Mouse (Mus musculus) limb, embryonic 14.5 days (tissue): ENCODE measurements around the gene Rbck1. TPM values are rescaled to one million over a fixed set of nuclear protein-coding genes. Genes with fewer than 3 reads are reported as not detected.

Source experiments
- ATAC-seq: fragments of 200-750 bp; cut with Nextera tagmentation; 2 replicates; pipeline ENCODE4 v1.8.0; 2017; ENCODE audit warnings: low read depth, moderate number of reproducible peaks, moderate TSS enrichment; ENCODE audit not compliant: low FRiP score
- DNase-seq: peaks from one replicate; pipeline ENCODE4 v3.0.0-alpha.2; 2015; ENCODE audit warnings: low spot score
- H3K27ac ChIP-seq: fragments of 300-500 bp; sonication (generic); replicated peaks from 2 replicates; pipeline ENCODE4 v1.5.1; 2014; ENCODE audit warnings: low read depth, mild to moderate bottlenecking, low read length, moderate library complexity, mixed read lengths
- H3K27me3 ChIP-seq: fragments of 300-500 bp; sonication (generic); 2 replicates; pipeline ENCODE4 v1.6.1; 2014; ENCODE audit warnings: low read length, mixed read lengths; ENCODE audit not compliant: control insufficient read depth, insufficient read depth
- H3K36me3 ChIP-seq: fragments of 300-500 bp; sonication (generic); 2 replicates; pipeline ENCODE4 v1.6.1; 2014; ENCODE audit warnings: mild to moderate bottlenecking, low read length, moderate library complexity, mixed read lengths; ENCODE audit not compliant: control insufficient read depth, insufficient read depth
- H3K4me1 ChIP-seq: fragments of 300-500 bp; sonication (generic); 2 replicates; pipeline ENCODE4 v1.6.1; 2014; ENCODE audit warnings: antibody characterized with exemption, low read length, mixed read lengths; ENCODE audit not compliant: control insufficient read depth, insufficient read depth
- H3K4me2 ChIP-seq: fragments of 300-500 bp; sonication (generic); replicated peaks from 2 replicates; pipeline ENCODE4 v1.6.1; 2014; ENCODE audit warnings: low read depth, mild to moderate bottlenecking, low read length, moderate library complexity; ENCODE audit not compliant: severe bottlenecking
- H3K4me3 ChIP-seq: fragments of 300-500 bp; sonication (generic); replicated peaks from 2 replicates; pipeline ENCODE4 v1.5.1; 2014; ENCODE audit warnings: low read length
- H3K9ac ChIP-seq: fragments of 300-500 bp; sonication (generic); 2 replicates; pipeline ENCODE4 v1.6.1; 2014; ENCODE audit warnings: mild to moderate bottlenecking, low read depth, low read length, moderate library complexity; ENCODE audit not compliant: severe bottlenecking
- H3K9me3 ChIP-seq: fragments of 300-500 bp; sonication (generic); 2 replicates; pipeline ENCODE4 v1.6.1; 2016; ENCODE audit warnings: low read length; ENCODE audit not compliant: control insufficient read depth
- POLR2A ChIP-seq: fragments of 200-500 bp; IDR thresholded peaks from 2 replicates; pipeline ENCODE4 v1.8.0; 2012; ENCODE audit warnings: inconsistent platforms, mild to moderate bottlenecking, moderate library complexity, borderline replicate concordance; ENCODE audit not compliant: insufficient read depth, insufficient read length; ENCODE audit errors: extremely low read depth
- WGBS: fragments of 180-500 bp; shearing (Covaris S2); extraction: QIAGEN DNeasy Blood & Tissue Kit; methylation state at CpG from one replicate; pipeline ENCODE4 v1.1.7; 2014; 5-methylcytosine and 5-hydroxymethylcytosine counted together
- polyA plus RNA-seq, 2 experiments: library from polyadenylated mRNA; depleted of rRNA in 1 of 2; stranded (reverse) in 1 of 2; unstranded in 1 of 2; fragments of >200 nt; fragmentation: Nextera tagmentation in 1 of 2; extraction: Ambion mirVana in 1 of 2; gene quantifications; 2 replicates each; pipeline versions ENCODE4 v1.2.1 to v1.2.3; 2012 to 2014

Gene Rbck1
- polyA plus RNA-seq, 2 experiments: 89.5 to 219 TPM

- no peak for TF ChIP-seq POLR2A
- Histone ChIP-seq H3K9ac (no peak overlapping the region), H3K27ac (no peak overlapping the region), H3K4me2 (no peak overlapping the region), H3K36me3 (no peaks in the 10 kb centered on the region), H3K27me3 (no peaks in the 10 kb centered on the region), H3K4me1 (peaks cover 7% of the 10 kb centered on the region; the same call in 1 of the 2 replicates), H3K9me3 (no peaks in the 10 kb centered on the region), H3K4me3 (no peak overlapping the region)
- no peak for ATAC-seq
- 77% methylated on average over 7 of the region's 7 CpGs for WGBS
- DNase-seq: no peak
Observed at GRCm38 (mm10) chr2:152372104-152372503, 39.7 kb upstream of the Rbck1 start.

GRCm38 (mm10) chr2:152368532-152369140, 36.2 kb upstream of the Rbck1 start:
- ATAC-seq (no peak), DNase-seq (peak; percentile 55)
- Histone ChIP-seq H3K4me1 (no peaks in the 10 kb centered on the region; the same call in 1 of the 2 replicates), H3K27me3 (no peaks in the 10 kb centered on the region), H3K9me3 (no peaks in the 10 kb centered on the region), H3K27ac (no peak overlapping the region), H3K36me3 (no peaks in the 10 kb centered on the region), H3K4me2 (no peak overlapping the region), H3K4me3 (no peak overlapping the region), H3K9ac (no peak overlapping the region)
- TF ChIP-seq POLR2A: no peak
- 29% methylated on average over 14 of the region's 14 CpGs for WGBS

GRCm38 (mm10) chr2:152367917-152368316, 35.5 kb upstream of the Rbck1 start:
- no peaks in the 10 kb centered on the region for H3K9me3 ChIP-seq
- no peak overlapping the region for H3K4me2 ChIP-seq
- DNase-seq (no peak), ATAC-seq (no peak)
- H3K36me3 ChIP-seq: no peaks in the 10 kb centered on the region
- H3K4me3 ChIP-seq: no peak overlapping the region
- H3K27ac ChIP-seq: no peak overlapping the region
- WGBS: 78% methylated on average over 5 of the region's 5 CpGs
- H3K9ac ChIP-seq: no peak overlapping the region
- no peak for TF ChIP-seq POLR2A
- no peaks in the 10 kb centered on the region for H3K27me3 ChIP-seq
- no peaks in the 10 kb centered on the region; the same call in 1 of the 2 replicates for H3K4me1 ChIP-seq

GRCm38 (mm10) chr2:152363245-152364147, 31.0 kb upstream of the Rbck1 start:
- Histone ChIP-seq H3K9ac (no peak overlapping the region), H3K4me2 (peak overlapping the region; percentile 47), H3K4me3 (0 out of 2 replicates have a peak overlapping the region, but pooled peaks have one; percentile 11), H3K27me3 (no peaks in the 10 kb centered on the region), H3K36me3 (no peaks in the 10 kb centered on the region), H3K4me1 (no peaks in the 10 kb centered on the region; the same call in 1 of the 2 replicates), H3K27ac (no peak overlapping the region), H3K9me3 (no peaks in the 10 kb centered on the region)
- DNase-seq (peak; percentile 88), ATAC-seq (peak; percentile 48)
- TF ChIP-seq POLR2A: no peak
- WGBS: 10% methylated on average over 17 of the region's 17 CpGs

- no peak overlapping the region for H3K27ac ChIP-seq
- 90% methylated on average over 8 of the region's 8 CpGs for WGBS
Observed at GRCm38 (mm10) chr2:152361193-152361592, 28.7 kb upstream of the Rbck1 start.

More at GRCm38 (mm10) chr2:152361193-152361592, 28.7 kb upstream of the Rbck1 start:
- no peak for ATAC-seq
- TF ChIP-seq POLR2A: no peak
- Histone ChIP-seq H3K4me2 (no peak overlapping the region), H3K9me3 (no peaks in the 10 kb centered on the region), H3K9ac (no peak overlapping the region), H3K4me1 (no peaks in the 10 kb centered on the region; the same call in 1 of the 2 replicates), H3K36me3 (no peaks in the 10 kb centered on the region), H3K4me3 (no peak overlapping the region), H3K27me3 (no peaks in the 10 kb centered on the region)
- DNase-seq: no peak
